Mouse (Mus musculus) liver, postnatal 0 days (tissue): ENCODE data around the gene Tlcd1.

Source experiments
- CTCF ChIP-seq: sonication (generic); IDR thresholded peaks from 2 replicates; pipeline ENCODE4 v1.5.1; 2016; ENCODE audit warnings: antibody characterized with exemption, low read depth
- EP300 ChIP-seq: IDR thresholded peaks from 2 replicates; pipeline ENCODE4 v1.6.1; 2016; ENCODE audit warnings: antibody characterized with exemption, low read depth, mild to moderate bottlenecking

- TF ChIP-seq CTCF (no peak), EP300 (no peak)
These were observed 30.7 kb downstream of the Tlcd1 start for GRCm38 (mm10) chr11:78207190-78207589.
